Mouse (Mus musculus) forebrain, postnatal 0 days (tissue): ENCODE measurements around the gene Gm38119. TPM values are rescaled to one million over a fixed set of nuclear protein-coding genes. Genes with fewer than 3 reads are reported as not detected.
A peak's percentile ranks its signal among the peaks of the same experiment; 100 is the strongest.

Experiments
- ATAC-seq: fragments of 200-750 bp; cut with Nextera tagmentation; 2 replicates; pipeline ENCODE4 v1.8.0; 2017; ENCODE audit warnings: mild to moderate bottlenecking, moderate library complexity
- DNase-seq: peaks from one replicate; pipeline ENCODE4 v3.0.0-alpha.2; 2015
- H3K27ac ChIP-seq: fragments of 300-500 bp; sonication (generic); 2 replicates; pipeline ENCODE4 v1.5.1; 2014; ENCODE audit warnings: low read depth, mild to moderate bottlenecking, antibody characterized with exemption, low read length, moderate library complexity, mixed read lengths
- H3K27me3 ChIP-seq: fragments of 300-500 bp; sonication (generic); 2 replicates; pipeline ENCODE4 v1.6.1; 2014; ENCODE audit warnings: mild to moderate bottlenecking, low read length, mixed read lengths; ENCODE audit not compliant: insufficient read depth
- H3K36me3 ChIP-seq: fragments of 300-500 bp; sonication (generic); 2 replicates; pipeline ENCODE4 v1.6.1; 2014; ENCODE audit warnings: mild to moderate bottlenecking, moderate library complexity; ENCODE audit not compliant: insufficient read depth
- H3K4me1 ChIP-seq: fragments of 300-500 bp; sonication (generic); 2 replicates; pipeline ENCODE4 v1.6.1; 2014; ENCODE audit warnings: antibody characterized with exemption; ENCODE audit not compliant: insufficient read depth
- H3K4me2 ChIP-seq: fragments of 300-500 bp; sonication (generic); 2 replicates; pipeline ENCODE4 v1.6.1; 2014; ENCODE audit warnings: low read depth, mild to moderate bottlenecking, moderate library complexity
- H3K4me3 ChIP-seq: fragments of 300-500 bp; sonication (generic); 2 replicates; pipeline ENCODE4 v1.5.1; 2014; ENCODE audit warnings: low read depth, low read length, mixed read lengths
- H3K9ac ChIP-seq: fragments of 300-500 bp; sonication (generic); 2 replicates; pipeline ENCODE4 v1.6.1; 2014; ENCODE audit warnings: mild to moderate bottlenecking
- H3K9me3 ChIP-seq: fragments of 300-500 bp; sonication (generic); 2 replicates; pipeline ENCODE4 v1.6.1; 2016; ENCODE audit warnings: low read length
- CTCF ChIP-seq: sonication (generic); IDR thresholded peaks from 2 replicates; pipeline ENCODE4 v1.5.1; 2016; ENCODE audit warnings: antibody characterized with exemption, control low read depth, low read depth
- WGBS: fragments of 180-500 bp; shearing (Covaris S2); extraction: QIAGEN DNeasy Blood & Tissue Kit; methylation state at CpG from one replicate; pipeline ENCODE4 v1.1.7; 2014; 5-methylcytosine and 5-hydroxymethylcytosine counted together
- polyA plus RNA-seq: library from polyadenylated mRNA; unstranded; fragments of >200 nt; fragmentation: Nextera tagmentation; extraction: Ambion mirVana; gene quantifications from 2 replicates; pipeline ENCODE4 v1.2.1, GENCODE M21; 2015
- total RNA-seq: library from RNA; depleted of rRNA; stranded (reverse); fragments of >200 nt; gene quantifications from 2 replicates; pipeline ENCODE4 v1.2.3, GENCODE M21; 2014; rRNA removed

Gene Gm38119
- not detected in 2 replicates for total RNA-seq
- polyA plus RNA-seq: not detected in 2 replicates

DNA sequence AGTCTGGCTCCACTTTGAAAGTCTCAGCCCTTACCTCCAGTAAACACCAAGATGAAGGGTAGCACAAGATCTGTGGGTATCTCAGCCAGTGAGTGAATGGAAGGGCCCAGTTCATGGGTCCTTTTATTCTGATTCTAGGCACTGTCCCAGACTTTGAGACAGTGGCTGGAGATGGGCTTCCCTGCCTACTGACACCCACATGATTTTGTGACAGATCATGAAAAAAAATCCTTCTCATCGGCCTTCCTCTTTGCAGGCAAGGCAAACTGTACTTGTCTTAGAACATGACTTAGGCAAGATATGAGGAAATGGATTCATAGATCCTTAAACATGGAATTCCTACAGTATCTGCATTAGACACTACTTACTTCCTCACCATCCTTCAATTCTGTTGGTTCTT lies at the start of gene Gm38119:
Gene Gm38119 (minus strand): TSS at position 101 of the 400 bp plus-strand sequence.
- Histone ChIP-seq H3K9me3 (no peaks in the 10 kb centered on the region), H3K4me3 (no peak within 1 kb of the TSS), H3K4me1 (no peaks in the 10 kb centered on the region), H3K4me2 (no peak within 1 kb of the TSS), H3K36me3 (no peaks in the 10 kb centered on the region), H3K27me3 (no peaks in the 10 kb centered on the region), H3K9ac (no peak within 1 kb of the TSS), H3K27ac (no peak within 1 kb of the TSS)
- DNase-seq (no peak), ATAC-seq (no peak)
- no peak for TF ChIP-seq CTCF
- WGBS: 82% methylated on average over 1 of the region's 1 CpGs

DNA sequence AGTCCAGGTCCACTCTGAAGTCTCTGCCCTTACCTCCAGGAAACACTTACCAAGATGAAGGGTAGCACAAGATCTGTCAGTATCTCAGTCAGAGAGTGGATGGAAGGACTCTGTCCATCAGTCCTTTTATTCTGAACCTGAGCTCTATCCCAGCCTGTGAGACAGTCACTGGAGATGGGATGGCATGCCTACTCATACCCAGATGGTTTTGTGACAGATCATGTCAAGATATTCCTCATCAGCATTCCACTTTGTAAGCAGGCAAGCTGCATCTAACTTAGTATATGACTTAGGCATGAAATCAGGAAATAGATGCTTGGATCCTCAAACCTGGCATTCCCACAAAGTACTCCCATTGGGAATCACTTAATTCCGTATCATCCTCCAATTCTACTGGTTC lies 39.9 kb upstream of the Gm38119 start, which contains the start of gene Lce1i:
Gene Lce1i (minus strand): TSS at position 101 of the 400 bp plus-strand sequence.
- WGBS: 89% methylated on average over 1 of the region's 1 CpGs
- Histone ChIP-seq H3K36me3 (no peaks in the 10 kb centered on the region), H3K4me1 (no peaks in the 10 kb centered on the region), H3K9me3 (no peaks in the 10 kb centered on the region), H3K27me3 (no peaks in the 10 kb centered on the region), H3K4me3 (no peak within 1 kb of the TSS), H3K4me2 (no peak within 1 kb of the TSS), H3K27ac (no peak within 1 kb of the TSS), H3K9ac (no peak within 1 kb of the TSS)
- ATAC-seq (no peak), DNase-seq (no peak)
- no peak for TF ChIP-seq CTCF

DNA sequence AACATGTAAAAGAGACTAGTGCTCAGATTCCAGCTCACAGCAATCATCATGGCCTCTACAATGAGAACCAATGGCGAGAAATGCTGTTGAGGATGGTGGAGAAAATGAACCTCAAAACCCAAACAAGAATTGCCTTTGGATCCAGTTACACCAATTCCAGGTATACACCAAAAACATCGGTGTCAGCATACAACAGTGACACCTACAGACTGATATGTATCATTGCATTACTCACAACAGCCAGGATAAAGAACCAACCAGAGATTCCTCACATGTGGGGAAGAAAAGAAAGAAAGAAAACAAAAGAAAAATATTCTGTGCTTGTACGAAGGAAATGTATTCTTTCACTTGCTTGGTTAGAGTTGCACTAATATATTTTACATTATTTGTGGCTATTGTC lies 32.7 kb upstream of the Gm38119 start:
- Histone ChIP-seq H3K4me1 (no peaks in the 10 kb centered on the region), H3K27ac (no peak overlapping the region), H3K4me3 (no peak overlapping the region), H3K9ac (no peak overlapping the region), H3K4me2 (no peak overlapping the region), H3K9me3 (no peaks in the 10 kb centered on the region), H3K27me3 (no peaks in the 10 kb centered on the region), H3K36me3 (no peaks in the 10 kb centered on the region)
- TF ChIP-seq CTCF: peak; percentile 51
- no peak for DNase-seq
- 21% methylated on average over 3 of the region's 3 CpGs for WGBS
- no peak for ATAC-seq

DNA sequence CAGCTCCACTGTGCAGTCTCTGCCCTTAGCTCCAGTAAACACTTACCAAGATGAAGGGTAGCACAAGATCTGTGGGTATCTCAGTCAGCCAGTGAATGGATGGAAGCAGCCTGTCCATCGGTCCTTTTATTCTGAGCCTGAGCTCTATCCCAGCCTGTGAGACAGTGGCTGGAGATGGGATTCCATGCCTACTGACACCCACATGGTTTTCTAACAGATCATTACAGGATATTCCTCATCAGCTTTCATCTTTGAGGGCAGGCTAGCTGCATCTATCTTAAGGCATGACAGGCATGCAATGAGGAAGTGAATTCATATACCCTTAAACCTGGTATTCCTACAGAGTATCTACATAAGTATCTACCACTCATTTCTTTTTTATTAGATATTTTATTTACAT lies 26.1 kb upstream of the Gm38119 start, which contains the start of gene Lce1h:
Gene Lce1h (minus strand): TSS at position 101 of the 400 bp plus-strand sequence.
- H3K9ac ChIP-seq: no peak within 1 kb of the TSS
- 97% methylated on average over 1 of the region's 1 CpGs for WGBS
- H3K27me3 ChIP-seq: no peaks in the 10 kb centered on the region
- H3K4me1 ChIP-seq: no peaks in the 10 kb centered on the region
- no peak for ATAC-seq
- H3K27ac ChIP-seq: no peak within 1 kb of the TSS
- no peak within 1 kb of the TSS for H3K4me3 ChIP-seq
- TF ChIP-seq CTCF: no peak
- DNase-seq: no peak
- no peaks in the 10 kb centered on the region for H3K9me3 ChIP-seq
- H3K4me2 ChIP-seq: no peak within 1 kb of the TSS
- no peaks in the 10 kb centered on the region for H3K36me3 ChIP-seq

DNA sequence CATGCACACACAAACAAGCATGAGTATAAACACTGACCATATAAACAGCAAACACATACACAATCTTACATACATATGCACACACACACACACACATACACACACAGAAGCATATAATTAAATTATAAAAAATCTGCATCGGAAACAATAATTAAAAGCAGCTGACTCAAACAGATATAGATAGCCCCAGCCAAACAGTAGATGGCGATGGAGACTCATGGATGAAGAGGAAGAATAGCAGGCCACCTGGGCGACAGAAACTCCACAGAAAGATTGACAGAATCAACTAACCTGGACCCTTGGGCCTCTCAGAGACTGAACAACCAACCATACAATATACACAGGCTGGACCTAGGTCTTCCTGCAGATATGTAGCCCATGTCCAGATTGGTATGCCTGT lies 14.3 kb upstream of the Gm38119 start:
- 44% methylated on average over 3 of the region's 3 CpGs for WGBS
- ATAC-seq: no peak

DNA sequence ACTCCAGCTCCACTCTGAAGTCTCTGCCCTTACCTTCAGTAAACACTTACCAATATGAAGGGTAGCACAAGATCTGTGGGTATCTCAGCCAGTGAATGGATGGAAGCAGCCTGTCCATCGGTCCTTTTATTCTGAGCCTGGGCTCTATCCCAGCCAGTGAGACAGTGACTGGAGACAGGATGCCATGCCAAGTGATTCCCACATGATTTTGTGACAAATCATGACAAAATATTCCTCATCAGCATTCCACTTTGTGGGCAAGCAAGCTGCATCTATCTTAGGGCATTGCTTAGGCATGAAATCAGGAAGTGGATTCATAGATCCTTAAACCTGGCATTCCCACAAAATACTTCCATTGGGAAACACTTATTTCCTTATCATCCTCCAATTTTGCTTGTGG lies 13.3 kb upstream of the Gm38119 start, which contains the start of gene Lce1g:
Gene Lce1g (minus strand): TSS at position 101 of the 400 bp plus-strand sequence.
- Histone ChIP-seq H3K4me2 (no peak within 1 kb of the TSS), H3K27ac (no peak within 1 kb of the TSS), H3K36me3 (no peaks in the 10 kb centered on the region), H3K9ac (no peak within 1 kb of the TSS), H3K4me3 (no peak within 1 kb of the TSS), H3K9me3 (no peaks in the 10 kb centered on the region), H3K4me1 (no peaks in the 10 kb centered on the region), H3K27me3 (no peaks in the 10 kb centered on the region)
- no peak for DNase-seq
- TF ChIP-seq CTCF: no peak
- ATAC-seq: no peak
- 90% methylated on average over 1 of the region's 1 CpGs for WGBS

More for the DNA sequence above, 14.3 kb upstream of the Gm38119 start:
- no peaks in the 10 kb centered on the region for H3K9me3 ChIP-seq
- 0 out of 2 replicates have a peak, but pooled peaks have one; percentile 21 for TF ChIP-seq CTCF
- no peak overlapping the region for H3K27ac ChIP-seq
- H3K9ac ChIP-seq: no peak overlapping the region
- no peak for DNase-seq
- H3K4me1 ChIP-seq: no peaks in the 10 kb centered on the region
- no peak overlapping the region for H3K4me3 ChIP-seq
- H3K27me3 ChIP-seq: no peaks in the 10 kb centered on the region
- H3K36me3 ChIP-seq: no peaks in the 10 kb centered on the region
- H3K4me2 ChIP-seq: no peak overlapping the region

DNA sequence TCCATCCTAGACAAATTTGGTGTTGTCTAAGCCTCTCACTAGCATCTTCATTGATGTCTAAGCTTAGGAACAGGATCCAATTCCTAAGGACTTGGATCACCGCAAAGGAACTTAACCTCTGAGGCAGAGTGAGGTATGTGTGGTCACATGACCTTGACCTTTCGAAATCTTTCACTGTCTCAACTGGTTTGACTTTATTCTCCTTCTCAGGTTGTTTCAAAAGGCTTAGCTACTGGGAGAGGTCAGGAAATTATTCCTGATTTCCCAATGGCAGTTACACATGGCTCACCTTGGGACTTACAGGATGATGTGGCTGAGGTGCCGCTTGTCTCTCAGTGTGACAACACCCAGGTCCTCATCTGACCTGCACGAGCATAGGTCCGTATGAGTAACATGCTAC lies 16.3 kb downstream of the Gm38119 start:
- DNase-seq: no peak
- H3K27ac ChIP-seq: no peak overlapping the region
- no peak overlapping the region for H3K4me2 ChIP-seq
- no peaks in the 10 kb centered on the region for H3K36me3 ChIP-seq
- 93% methylated on average over 5 of the region's 5 CpGs for WGBS
- H3K4me1 ChIP-seq: no peaks in the 10 kb centered on the region
- H3K27me3 ChIP-seq: no peaks in the 10 kb centered on the region
- no peaks in the 10 kb centered on the region for H3K9me3 ChIP-seq
- H3K4me3 ChIP-seq: no peak overlapping the region
- no peak overlapping the region for H3K9ac ChIP-seq
- ATAC-seq: no peak
- TF ChIP-seq CTCF: no peak
